15 mouse cellular contexts compared by ENCODE assay signal in genomic region chr12:71835966-71836668, GRCm38 (mm10). TPM values are rescaled to one million over a fixed set of nuclear protein-coding genes. Genes with fewer than 3 reads are reported as not detected.
DNase-seq lines count a peak whose midpoint lies in the region; ATAC-seq and TF ChIP-seq lines count a peak whose summit lies in the region.
"Had no signal": no experiment of that assay in that cellular context is flagged by ENCODE, and none has a peak within 500 bp of the region (broad histone marks: within the 10 kb centered on the region; RNA-seq: fewer than 3 reads in every experiment).

No protein-coding gene starts in this region.

- WGBS in liver, adult 2 months, result 11% methylated on average over 5 of the region's 5 CpGs
- 49% methylated on average over 5 of the region's 5 CpGs for WGBS in intestine, embryonic 15.5 days

- H3K4me3 ChIP-seq in liver, adult 2 months (ENCODE audit: insufficient read depth, low read depth, low read length), result no peak overlapping the region
- no peak overlapping the region for H3K4me3 ChIP-seq in intestine, embryonic 15.5 days (replicated peaks)
- peak overlapping the region; percentile 88 for H3K4me3 ChIP-seq in megakaryocyte, embryonic 14.5 days (replicated peaks)
- H3K4me3 ChIP-seq: embryonic facial prominence, embryonic 13.5 days; midbrain, embryonic 10.5 days; neural tube, embryonic 13.5 days had no signal

- no peaks in the 10 kb centered on the region for H3K27me3 ChIP-seq in liver, adult 2 months (ENCODE audit: control insufficient read depth, insufficient read depth, low read length)
- no peaks in the 10 kb centered on the region for H3K27me3 ChIP-seq in intestine, embryonic 15.5 days (replicated peaks)
- H3K27me3 ChIP-seq in megakaryocyte, embryonic 14.5 days (replicated peaks), result no peaks in the 10 kb centered on the region
- H3K27me3 ChIP-seq: CH12.LX; embryonic facial prominence, embryonic 13.5 days; neural tube, embryonic 13.5 days had no signal

- intact Hi-C loops in heart, postnatal 10 days (cut with DNase I), result loop anchor here (2.0 kb wide), 1 partner anchor 19 kb away; no protein-coding TSS in a partner anchor

- peak; percentile 83 for DNase-seq in heart, adult 11 months
- DNase-seq in heart, postnatal 10 days, result no peak
- peak; percentile 100 for DNase-seq in liver, adult 2 months (ENCODE audit: extremely low read depth, low read depth, low spot score)
- no peak for DNase-seq in liver
- DNase-seq in thymus, adult 18-20 months, result no peak
- DNase-seq in cerebellum, adult 11-12 months, result no peak
- DNase-seq: cerebellum, adult 2 months; heart, postnatal 36 days; right cerebral cortex, adult 18-20 months had no signal

- 0 out of 2 replicates have a peak, but pooled peaks have one; percentile 27 for ATAC-seq in intestine, embryonic 15.5 days

- peaks cover 40% of the 10 kb centered on the region; the same call in 1 of the 2 replicates for H3K79me2 ChIP-seq in liver, adult 2 months (ENCODE audit: control insufficient read depth, insufficient read depth, low read length)

- no peak overlapping the region for H3K9ac ChIP-seq in liver, adult 2 months (ENCODE audit: low read depth, low read length)
- no peak overlapping the region for H3K9ac ChIP-seq in intestine, embryonic 15.5 days
- H3K9ac ChIP-seq: embryonic facial prominence, embryonic 13.5 days; neural tube, embryonic 13.5 days had no signal

- H3K4me1 ChIP-seq in liver, adult 2 months (ENCODE audit: control insufficient read depth, insufficient read depth, low read length), result peaks cover 56% of the 10 kb centered on the region
- H3K4me1 ChIP-seq in intestine, embryonic 15.5 days (replicated peaks), result peaks cover 42% of the 10 kb centered on the region
- peaks cover 80% of the 10 kb centered on the region for H3K4me1 ChIP-seq in megakaryocyte, embryonic 14.5 days

- peak overlapping the region; percentile 94 for H3K27ac ChIP-seq in liver, adult 2 months (replicated peaks; ENCODE audit: insufficient read depth, low read depth, low read length)
- H3K27ac ChIP-seq in intestine, embryonic 15.5 days, result no peak overlapping the region
- H3K27ac ChIP-seq: embryonic facial prominence, embryonic 13.5 days; midbrain, embryonic 10.5 days; neural tube, embryonic 13.5 days had no signal

- H3K36me3 ChIP-seq in liver, adult 2 months (ENCODE audit: control insufficient read depth, insufficient read depth, low read length), result no peaks in the 10 kb centered on the region
- no peaks in the 10 kb centered on the region for H3K36me3 ChIP-seq in intestine, embryonic 15.5 days
- peaks cover 84% of the 10 kb centered on the region for H3K36me3 ChIP-seq in megakaryocyte, embryonic 14.5 days (replicated peaks; ENCODE audit: low read length)
- H3K36me3 ChIP-seq: embryonic facial prominence, embryonic 13.5 days; midbrain, embryonic 10.5 days; neural tube, embryonic 13.5 days had no signal

- no peak for TF ChIP-seq CTCF in liver, adult 2 months (IDR thresholded peaks at IDR 0.05; ENCODE audit: low read depth, low read length)

- H3K4me2 ChIP-seq in intestine, embryonic 15.5 days (replicated peaks), result no peak overlapping the region
- H3K4me2 ChIP-seq: embryonic facial prominence, embryonic 13.5 days; neural tube, embryonic 13.5 days had no signal

- TF ChIP-seq POLR2A in liver, adult 2 months (IDR thresholded peaks at IDR 0.05; ENCODE audit: extremely low read depth, insufficient read depth, low read length), result no peak

- H3K9me3 ChIP-seq in intestine, embryonic 15.5 days, result no peaks in the 10 kb centered on the region
- no peaks in the 10 kb centered on the region for H3K9me3 ChIP-seq in megakaryocyte, embryonic 14.5 days
- H3K9me3 ChIP-seq: embryonic facial prominence, embryonic 13.5 days; midbrain, embryonic 10.5 days; neural tube, embryonic 13.5 days had no signal

RNA-seq across cellular contexts. Expression of gene Daam1, which starts 5.2 kb away (rescaled TPM):
- 10 to 100 TPM; 70.7 to 86.4 TPM for total RNA-seq in heart, postnatal 10 days (2021)
- 32.3 and 33.4 TPM in 2 replicates for total RNA-seq in liver, adult 2 months (2014; rRNA removed)
- polyA plus RNA-seq in liver, adult 2 months (2012; rRNA removed), result 5.5 and 7.7 TPM in 2 replicates
- 9.0 and 9.1 TPM in 2 replicates for polyA plus RNA-seq in intestine, embryonic 15.5 days (2015; fragmentation: Nextera tagmentation; extraction: Ambion mirVana)
- polyA plus RNA-seq in megakaryocyte, embryonic 14.5 days (2012; ENCODE audit: insufficient read depth, low replicate concordance), result 52.8 and 186 TPM in 2 replicates

Comparison
In these comparisons a context has a peak if more than half of its experiments do, and no peak if none do; other contexts are left out.
1. DNase-seq: peak in heart, adult 11 months (single experiment) and liver, adult 2 months (single experiment); none in heart, postnatal 10 days (0 of 2), liver (single experiment), thymus, adult 18-20 months (0 of 2) and cerebellum, adult 11-12 months (single experiment).